Comparison of ENCODE assay signal across 21 mouse cellular contexts in the genomic region with DNA sequence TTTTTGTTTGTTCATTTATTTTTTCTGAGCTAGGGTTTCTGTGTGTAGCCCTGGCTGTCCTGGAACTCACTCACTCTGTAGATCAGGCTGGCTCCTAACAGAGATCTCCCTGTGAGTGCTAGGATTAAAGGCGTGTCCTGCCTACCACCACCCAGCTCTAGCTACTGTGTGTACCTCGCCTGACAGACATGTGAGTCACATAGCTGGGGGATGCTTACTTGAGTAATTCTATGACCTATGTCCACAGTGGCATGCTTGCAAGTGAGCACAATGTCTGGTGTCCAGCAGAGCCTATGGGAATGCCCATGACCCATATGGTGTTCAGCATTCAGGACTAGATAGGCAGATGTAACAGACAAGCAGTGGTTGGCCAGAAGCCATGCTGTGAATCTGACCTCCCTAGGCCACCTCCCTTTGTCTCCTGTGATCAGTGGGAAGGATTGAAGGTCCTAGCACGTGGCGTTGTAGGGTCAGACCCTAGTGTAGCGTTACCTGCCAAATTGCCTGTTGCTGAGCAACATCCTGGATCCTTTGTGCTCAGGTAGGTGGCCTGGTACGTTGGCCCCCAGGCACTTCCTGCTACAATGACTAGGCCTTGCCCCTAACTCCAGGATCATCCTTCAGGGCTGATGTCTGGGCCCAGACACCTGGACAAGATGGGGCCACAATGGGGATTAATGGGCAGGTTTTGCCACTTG. TPM values are rescaled to one million over a fixed set of nuclear protein-coding genes. Genes with fewer than 3 reads are reported as not detected.
DNase-seq lines count a peak whose midpoint lies in the region; TF ChIP-seq lines count a peak whose summit lies in the region.
"Had no signal": no experiment of that assay in that cellular context is flagged by ENCODE, and none has a peak within 500 bp of the region (broad histone marks: within the 10 kb centered on the region; RNA-seq: fewer than 3 reads in every experiment).

No protein-coding gene starts in this region.

- intact Hi-C loops in heart, postnatal 25 days (cut with DNase I) = no loop called here

- H3K9me3 ChIP-seq in E14TG2a.4 (ENCODE audit: low read length) = no peaks in the 10 kb centered on the region
- H3K9me3 ChIP-seq: forebrain, embryonic 10.5 days; heart, embryonic 10.5 days; hindbrain, embryonic 10.5 days; limb, embryonic 13.5 days; liver, embryonic 13.5 days; midbrain, embryonic 10.5 days had no signal

- no peaks in the 10 kb centered on the region for H3K27me3 ChIP-seq in E14TG2a.4 (ENCODE audit: insufficient read depth, low read length)
- H3K27me3 ChIP-seq: limb, embryonic 13.5 days; liver, embryonic 13.5 days had no signal

- peaks cover 8% of the 10 kb centered on the region for H3K36me3 ChIP-seq in E14TG2a.4 (ENCODE audit: insufficient read depth, low read length)
- H3K36me3 ChIP-seq: heart, embryonic 10.5 days; hindbrain, embryonic 10.5 days; liver, embryonic 13.5 days; midbrain, embryonic 10.5 days had no signal

- peak; percentile 32 for DNase-seq in cerebellum, adult 11 months
- DNase-seq in cerebellum, postnatal 36 days = no peak
- DNase-seq in heart, adult 11 months = peak; percentile 87
- no peak for DNase-seq in heart, postnatal 25 days (ENCODE audit: low spot score)
- DNase-seq in ZHBTc4 (ENCODE audit: low read depth, low spot score) = peak; percentile 42
- DNase-seq in layer of hippocampus, adult 9-10 months (ENCODE audit: low spot score) = no peak
- no peak for DNase-seq in layer of hippocampus, postnatal 14 days (ENCODE audit: low spot score in 2 of 2)
- DNase-seq: adrenal gland, postnatal 25 days; kidney, postnatal 25 days; liver, embryonic 13.5 days; lung, embryonic 14.5 days; right cerebral cortex, adult 18-20 months had no signal

- H3K4me1 ChIP-seq in E14TG2a.4 (replicated peaks; ENCODE audit: low read depth, low read length) = peaks cover 54% of the 10 kb centered on the region

- TF ChIP-seq CTCF in E14TG2a.4 (conservative IDR thresholded peaks at IDR 0.05; ENCODE audit: low read length) = no peak

- peak overlapping the region; percentile 11; the same call in 1 of the 2 replicates for H3K4me3 ChIP-seq in E14TG2a.4 (replicated peaks; ENCODE audit: low read length)
- H3K4me3 ChIP-seq: forebrain, embryonic 10.5 days; heart, embryonic 10.5 days; hindbrain, embryonic 10.5 days; layer of hippocampus, adult 2 months; limb, embryonic 13.5 days; liver, embryonic 13.5 days; midbrain, embryonic 10.5 days; myocyte had no signal

RNA-seq across cellular contexts. Expression of a gene that starts 2.4 kb away (rescaled TPM):
- total RNA-seq in heart, postnatal 25 days (2021) = 10 to 100 TPM; 13.8 to 14.2 TPM
- total RNA-seq in layer of hippocampus, postnatal 14 days (2021) = 10 to 100 TPM; 37.4 to 37.6 TPM

RNA-seq across cellular contexts. Expression of a gene that starts 13.0 kb away (rescaled TPM):
- total RNA-seq in heart, postnatal 25 days (2021) = under 1 TPM; 0.75 to 0.84 TPM
- total RNA-seq in layer of hippocampus, postnatal 14 days (2021) = 100 to 1,000 TPM; 332 to 341 TPM
- total RNA-seq: common myeloid progenitor, adult 5-6 weeks had no signal

RNA-seq across cellular contexts. Expression of a gene that starts 21.4 kb away (rescaled TPM):
- total RNA-seq in heart, postnatal 25 days (2021) = 10 to 100 TPM; 58.8 to 72.6 TPM
- 100 to 1,000 TPM; 366 to 390 TPM for total RNA-seq in layer of hippocampus, postnatal 14 days (2021)

RNA-seq across cellular contexts. Expression of a gene that starts 24.3 kb away (rescaled TPM):
- total RNA-seq in heart, postnatal 25 days (2021) = 100 to 1,000 TPM; 124 to 126 TPM
- total RNA-seq in layer of hippocampus, postnatal 14 days (2021) = 100 to 1,000 TPM; 129 to 140 TPM

RNA-seq across cellular contexts. Expression of a gene that starts 27.5 kb away (rescaled TPM):
- under 1 TPM; 0.39 to 0.86 TPM for total RNA-seq in heart, postnatal 25 days (2021)
- total RNA-seq in layer of hippocampus, postnatal 14 days (2021) = 1 to 10 TPM; 1.9 TPM

Comparison
In these comparisons a context has a peak if more than half of its experiments do, and no peak if none do; other contexts are left out.
1. DNase-seq: peak in cerebellum, adult 11 months (single experiment), heart, adult 11 months (single experiment) and ZHBTc4 (single experiment); none in cerebellum, postnatal 36 days (0 of 2), heart, postnatal 25 days (single experiment), layer of hippocampus, adult 9-10 months (single experiment) and layer of hippocampus, postnatal 14 days (0 of 2).
2. RNA of a gene that starts 13.0 kb away (total RNA-seq): 332 to 341 TPM in layer of hippocampus, postnatal 14 days; 0.75 to 0.84 TPM in heart, postnatal 25 days; every median in the first group is over 100 times any median in the second.
3. RNA of a gene that starts 21.4 kb away (total RNA-seq): 366 to 390 TPM in layer of hippocampus, postnatal 14 days; 58.8 to 72.6 TPM in heart, postnatal 25 days; every median in the first group is over 4 times any median in the second.